Mouse (Mus musculus): ENCODE results near the gene Cerkl. TPM values are rescaled to one million over a fixed set of nuclear protein-coding genes. Genes with fewer than 3 reads are reported as not detected.

The Cerkl gene
- 0.50 TPM for polyA plus RNA-seq (2014; fragmentation: Illumina TruSeq; extraction: RNeasy Lipid Tissue Mini Kit (QIAGEN cat#74804); ENCODE audit: low read depth, low replicate concordance)

DNA sequence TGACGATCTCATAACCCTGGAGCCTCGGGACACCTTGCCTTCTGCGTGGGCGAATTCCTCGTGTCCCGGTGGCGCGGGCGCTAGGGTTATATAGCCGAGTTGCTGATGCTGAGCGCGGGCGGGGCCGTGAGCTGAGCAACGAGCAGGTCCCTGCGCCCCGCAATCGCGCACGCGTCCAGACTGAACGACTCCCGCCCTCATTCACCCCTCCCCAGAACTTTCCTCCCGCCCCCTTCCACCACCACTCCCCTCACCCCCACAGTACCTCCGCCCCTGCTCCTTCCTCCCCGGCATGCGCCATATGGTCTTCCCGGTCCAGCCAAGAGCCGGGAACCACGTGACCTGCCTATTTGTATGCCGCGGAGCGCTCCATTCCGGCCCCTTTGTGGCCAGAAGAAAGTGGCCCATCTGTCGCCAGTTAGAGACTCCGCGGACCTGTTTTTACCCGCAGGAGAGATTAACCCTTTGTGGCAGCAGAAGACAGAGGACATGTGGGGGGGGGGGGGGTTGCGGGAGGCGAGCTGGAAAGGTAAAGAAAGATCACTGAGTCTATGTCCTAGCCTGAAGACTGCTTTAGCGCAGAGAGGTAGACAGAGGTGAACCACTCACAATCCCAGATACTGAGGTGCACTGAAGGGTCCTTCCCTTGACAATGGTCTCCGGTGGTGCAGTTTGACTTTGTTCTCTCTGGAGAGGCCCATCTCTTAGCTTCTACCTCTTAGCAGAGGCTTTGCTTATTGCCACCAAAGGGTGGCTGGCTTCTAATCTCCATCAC, at the start of gene Cerkl, which contains the start of gene Neurod1:
TSS of gene Cerkl (minus strand) at position 211 of the 775 bp plus-strand sequence.
TSS of gene Neurod1 (minus strand) at position 177 of the 775 bp plus-strand sequence.

Other genes with a start within 250 kb of the Cerkl start
- 1.0 TPM for gene Itga4, start 201.4 kb downstream of the Cerkl start, polyA plus RNA-seq (2014; fragmentation: Illumina TruSeq; extraction: RNeasy Lipid Tissue Mini Kit (QIAGEN cat#74804); ENCODE audit: low read depth, low replicate concordance)
- gene Neurod1, start within 50 bp of the Cerkl start, polyA plus RNA-seq (2014; fragmentation: Illumina TruSeq; extraction: RNeasy Lipid Tissue Mini Kit (QIAGEN cat#74804); ENCODE audit: low read depth, low replicate concordance): not detected
- gene Itprid2, start 178.6 kb upstream of the Cerkl start, polyA plus RNA-seq (2014; fragmentation: Illumina TruSeq; extraction: RNeasy Lipid Tissue Mini Kit (QIAGEN cat#74804); ENCODE audit: low read depth, low replicate concordance): 20.6 TPM